Mouse (Mus musculus): Measurements from ENCODE around the gene Kat2a.

DNA sequence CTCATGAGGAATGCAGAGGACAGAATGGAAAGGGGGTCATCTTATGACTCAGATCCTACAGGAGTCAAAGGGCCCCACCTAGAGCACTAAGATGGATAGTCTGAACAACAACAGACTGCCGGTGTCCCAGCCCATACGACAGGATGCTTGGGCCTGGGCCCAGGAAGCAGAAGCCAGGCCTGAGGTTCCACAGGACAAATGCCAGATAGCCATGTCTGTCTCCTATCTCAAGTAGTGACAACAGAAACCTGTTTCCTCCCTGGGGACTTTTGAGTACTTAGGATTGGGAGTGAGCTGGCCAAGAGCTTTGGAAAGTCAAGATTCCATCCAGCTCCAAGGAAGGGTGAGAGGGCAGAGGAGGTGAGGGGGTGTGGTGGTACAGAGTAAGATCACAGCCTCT, 40.3 kb downstream of the Kat2a start:
- no peak for TF ChIP-seq CTCF (conservative IDR thresholded peaks at IDR 0.05; ENCODE audit: insufficient read depth, insufficient read length, low read depth, low read length)
- no peak for TF ChIP-seq POLR2A (IDR thresholded peaks at IDR 0.05; ENCODE audit: low read depth, low read length)

Measured in kidney, adult 2 months (tissue).